Mouse (Mus musculus): Measurements from ENCODE around the gene Tuba3a. TPM values are rescaled to one million over a fixed set of nuclear protein-coding genes. Genes with fewer than 3 reads are reported as not detected.

Gene Tuba3a
- total and polyA plus RNA-seq, 3 experiments, result not detected

GRCm38 (mm10) chr6:125231117-125232044, 54.5 kb downstream of the Tuba3a start, which contains the start of gene Tapbpl:
TSS of gene Tapbpl (minus strand) at chr6:125231860.
- peak; percentile 81 for DNase-seq

GRCm38 (mm10) chr6:125230571-125230970, 55.3 kb downstream of the Tuba3a start:
- no peak for DNase-seq

Small RNA genes within 50 kb of the gene (microRNA-seq; reads per million reads assigned to microRNA genes)
- 0 reads per million in 2 experiments for gene Mir8113

Other genes with a start within 250 kb of the Tuba3a start
- gene Ing4, start 246.3 kb downstream of the Tuba3a start, total RNA-seq (2021), result 10 to 100 TPM; 51.0 to 60.6 TPM
- gene Ing4, start 246.3 kb downstream of the Tuba3a start, polyA plus RNA-seq (2012; rRNA removed), result 35.5 and 37.4 TPM in 2 replicates
- gene Acrbp, start 236.4 kb downstream of the Tuba3a start, total RNA-seq (2021), result 10 to 100 TPM in 1 of 2 experiments, 1 to 10 TPM in 1; 4.4 to 12.2 TPM
- gene Acrbp, start 236.4 kb downstream of the Tuba3a start, polyA plus RNA-seq (2012; rRNA removed), result 14.0 and 15.9 TPM in 2 replicates
- under 1 TPM; 0.61 to 0.83 TPM for gene Lpar5, start 218.1 kb downstream of the Tuba3a start, total RNA-seq (2021)
- gene Lpar5, start 218.1 kb downstream of the Tuba3a start, polyA plus RNA-seq (2012; rRNA removed), result 3.1 and 4.3 TPM in 2 replicates
- 100 to 1,000 TPM; 139 to 156 TPM for gene Chd4, start 190.1 kb downstream of the Tuba3a start, total RNA-seq (2021)
- gene Chd4, start 190.1 kb downstream of the Tuba3a start, polyA plus RNA-seq (2012; rRNA removed), result 54.1 and 58.1 TPM in 2 replicates
- 10 to 100 TPM; 40.9 to 51.7 TPM for gene Nop2, start 154.1 kb downstream of the Tuba3a start, total RNA-seq (2021)
- gene Nop2, start 154.1 kb downstream of the Tuba3a start, polyA plus RNA-seq (2012; rRNA removed), result 8.0 and 12.0 TPM in 2 replicates
- gene Iffo1, start 140.8 kb downstream of the Tuba3a start, total RNA-seq (2021), result 10 to 100 TPM; 13.8 to 21.4 TPM
- gene Iffo1, start 140.8 kb downstream of the Tuba3a start, polyA plus RNA-seq (2012; rRNA removed), result 73.1 and 80.0 TPM in 2 replicates
- 1,000 to 10,000 TPM; 2,613 to 2,674 TPM for gene Gapdh, start 119.6 kb downstream of the Tuba3a start, total RNA-seq (2021)
- 2,736 and 3,470 TPM in 2 replicates for gene Gapdh, start 119.6 kb downstream of the Tuba3a start, polyA plus RNA-seq (2012; rRNA removed)
- gene Ncapd2, start 94.3 kb downstream of the Tuba3a start, total RNA-seq (2021), result 10 to 100 TPM; 20.4 to 25.5 TPM
- 25.2 and 28.7 TPM in 2 replicates for gene Ncapd2, start 94.3 kb downstream of the Tuba3a start, polyA plus RNA-seq (2012; rRNA removed)
- gene Mrpl51, start 94.2 kb downstream of the Tuba3a start, total RNA-seq (2021), result 100 to 1,000 TPM; 162 to 208 TPM
- 44.2 and 45.1 TPM in 2 replicates for gene Mrpl51, start 94.2 kb downstream of the Tuba3a start, polyA plus RNA-seq (2012; rRNA removed)
- gene Vamp1, start 70.5 kb downstream of the Tuba3a start, total RNA-seq (2021), result 10 to 100 TPM; 35.7 to 39.7 TPM
- gene Vamp1, start 70.5 kb downstream of the Tuba3a start, polyA plus RNA-seq (2012; rRNA removed), result 46.2 and 47.0 TPM in 2 replicates
- 10 to 100 TPM; 11.3 to 15.6 TPM for gene Tapbpl, start 54.2 kb downstream of the Tuba3a start, total RNA-seq (2021)
- gene Tapbpl, start 54.2 kb downstream of the Tuba3a start, polyA plus RNA-seq (2012; rRNA removed), result 12.0 and 12.1 TPM in 2 replicates
- under 1 TPM; 0.43 to 0.73 TPM for gene Cd27, start 49.0 kb downstream of the Tuba3a start, total RNA-seq (2021)
- gene Cd27, start 49.0 kb downstream of the Tuba3a start, polyA plus RNA-seq (2012; rRNA removed), result 0.74 and 0.88 TPM in 2 replicates
- gene Ltbr, start 27.8 kb upstream of the Tuba3a start, total RNA-seq (2021), result 10 to 100 TPM; 75.1 to 78.7 TPM
- gene Ltbr, start 27.8 kb upstream of the Tuba3a start, polyA plus RNA-seq (2012; rRNA removed), result 179 and 206 TPM in 2 replicates
- gene Scnn1a, start 34.6 kb upstream of the Tuba3a start, total RNA-seq (2021), result 1 to 10 TPM; 1.2 to 1.7 TPM
- gene Scnn1a, start 34.6 kb upstream of the Tuba3a start, polyA plus RNA-seq (2012; rRNA removed), result 1.9 and 2.5 TPM in 2 replicates
- 100 to 1,000 TPM; 208 to 308 TPM for gene Tnfrsf1a, start 63.3 kb upstream of the Tuba3a start, total RNA-seq (2021)
- gene Tnfrsf1a, start 63.3 kb upstream of the Tuba3a start, polyA plus RNA-seq (2012; rRNA removed), result 284 and 368 TPM in 2 replicates
- under 1 TPM in 1 of 2 experiments, not detected in 1; 0.21 TPM for gene Plekhg6, start 94.8 kb upstream of the Tuba3a start, total RNA-seq (2021)
- 0.02 and 0.11 TPM in 2 replicates for gene Plekhg6, start 94.8 kb upstream of the Tuba3a start, polyA plus RNA-seq (2012; rRNA removed)
- gene Cd9, start 208.7 kb upstream of the Tuba3a start, total RNA-seq (2021), result 100 to 1,000 TPM in 1 of 2 experiments, 10 to 100 TPM in 1; 80.1 to 178 TPM
- 57.1 and 58.9 TPM in 2 replicates for gene Cd9, start 208.7 kb upstream of the Tuba3a start, polyA plus RNA-seq (2012; rRNA removed)